Mouse (Mus musculus) kidney, adult 2 months (tissue): ENCODE results near the gene Dpyd. TPM values are rescaled to one million over a fixed set of nuclear protein-coding genes. Genes with fewer than 3 reads are reported as not detected.
A peak's percentile ranks its signal among the peaks of the same experiment; 100 is the strongest.

ENCODE experiments used
- DNase-seq: peaks from one replicate; pipeline ENCODE4 v3.0.0; 2021
- H3K27ac ChIP-seq: fragments of 200-500 bp; 2 replicates; pipeline ENCODE4 v1.5.1; 2012; ENCODE audit warnings: low read depth, low read length, control low read depth, inconsistent platforms; ENCODE audit not compliant: insufficient read depth
- H3K27me3 ChIP-seq: fragments of 200-500 bp; replicated peaks from 2 replicates; pipeline ENCODE4 v1.6.1; 2012; ENCODE audit warnings: mild to moderate bottlenecking, moderate library complexity, low read length, inconsistent platforms; ENCODE audit not compliant: control insufficient read depth, insufficient read depth
- H3K36me3 ChIP-seq: fragments of 200-500 bp; 2 replicates; pipeline ENCODE4 v1.6.1; 2012; ENCODE audit warnings: mild to moderate bottlenecking, moderate library complexity, low read length, inconsistent platforms; ENCODE audit not compliant: control insufficient read depth, insufficient read depth
- H3K4me1 ChIP-seq: fragments of 200-500 bp; 2 replicates; pipeline ENCODE4 v1.6.1; 2011; ENCODE audit warnings: low read length; ENCODE audit not compliant: control insufficient read depth, insufficient read depth
- H3K4me3 ChIP-seq: fragments of 200-500 bp; 2 replicates; pipeline ENCODE4 v1.5.1; 2011; ENCODE audit warnings: mild to moderate bottlenecking, low read depth, low read length, control low read depth; ENCODE audit not compliant: insufficient read depth
- CTCF ChIP-seq: fragments of 200-500 bp; conservative IDR thresholded peaks from 2 replicates; pipeline ENCODE4 v1.5.1; 2011; ENCODE audit warnings: low read depth, mild to moderate bottlenecking, control low read depth, low read length, moderate library complexity, mixed read lengths; ENCODE audit not compliant: insufficient read depth, insufficient read length
- POLR2A ChIP-seq: fragments of 200-500 bp; IDR thresholded peaks from one replicate; pipeline ENCODE4 v1.6.1; 2011; ENCODE audit warnings: low read depth, low read length, control low read depth
- WGBS: fragments of 180-500 bp; shearing (Covaris S2); methylation state at CpG from one replicate; pipeline ENCODE4 v1.1.7; 2018; 5-methylcytosine and 5-hydroxymethylcytosine counted together
- polyA plus RNA-seq: library from polyadenylated mRNA; depleted of rRNA; stranded (reverse); fragments of >200 nt; gene quantifications from 2 replicates; pipeline ENCODE4 v1.2.3, GENCODE M21; 2012

Dpyd gene
- polyA plus RNA-seq, 1 experiment, result 18.6 TPM

- Histone ChIP-seq H3K27me3 (no peaks in the 10 kb centered on the region), H3K36me3 (no peaks in the 10 kb centered on the region), H3K27ac (no peak overlapping the region), H3K4me3 (no peak overlapping the region), H3K4me1 (no peaks in the 10 kb centered on the region)
- WGBS, result 84% methylated on average over 3 of the region's 3 CpGs
- no peak for DNase-seq
- no peak for TF ChIP-seq CTCF
- TF ChIP-seq POLR2A, result no peak
Observed at GRCm38 (mm10) chr3:119243181-119243580, 681.3 kb downstream of the Dpyd start.

- no peak overlapping the region for H3K4me3 ChIP-seq
- no peaks in the 10 kb centered on the region for H3K27me3 ChIP-seq
- H3K4me1 ChIP-seq, result no peaks in the 10 kb centered on the region
- peak; percentile 33 for TF ChIP-seq CTCF
- no peak for TF ChIP-seq POLR2A
- WGBS, result 50% methylated on average over 5 of the region's 5 CpGs
- no peak overlapping the region for H3K27ac ChIP-seq
- DNase-seq, result peak; percentile 5
- no peaks in the 10 kb centered on the region for H3K36me3 ChIP-seq
Observed at GRCm38 (mm10) chr3:119256516-119256915, 694.6 kb downstream of the Dpyd start.

GRCm38 (mm10) chr3:119275241-119275640 is 713.3 kb downstream of the Dpyd start:
- H3K27ac ChIP-seq, result no peak overlapping the region
- WGBS, result 64% methylated on average over 2 of the region's 2 CpGs
- no peak for TF ChIP-seq CTCF
- no peak for TF ChIP-seq POLR2A
- H3K4me1 ChIP-seq, result no peaks in the 10 kb centered on the region
- H3K36me3 ChIP-seq, result no peaks in the 10 kb centered on the region
- no peak overlapping the region for H3K4me3 ChIP-seq
- no peaks in the 10 kb centered on the region for H3K27me3 ChIP-seq
- DNase-seq, result no peak

GRCm38 (mm10) chr3:119280671-119281070 is 718.7 kb downstream of the Dpyd start:
- TF ChIP-seq CTCF, result no peak
- TF ChIP-seq POLR2A, result no peak
- Histone ChIP-seq H3K36me3 (no peaks in the 10 kb centered on the region), H3K4me1 (no peaks in the 10 kb centered on the region), H3K4me3 (no peak overlapping the region), H3K27me3 (no peaks in the 10 kb centered on the region), H3K27ac (no peak overlapping the region)
- no peak for DNase-seq
- 88% methylated on average over 2 of the region's 2 CpGs for WGBS

GRCm38 (mm10) chr3:119314693-119315092 is 752.8 kb downstream of the Dpyd start:
- no peaks in the 10 kb centered on the region for H3K27me3 ChIP-seq
- H3K36me3 ChIP-seq, result no peaks in the 10 kb centered on the region
- TF ChIP-seq CTCF (no peak), POLR2A (no peak)
- WGBS, result 78% methylated on average over 3 of the region's 3 CpGs
- DNase-seq, result no peak
- H3K27ac ChIP-seq, result no peak overlapping the region
- no peaks in the 10 kb centered on the region for H3K4me1 ChIP-seq
- H3K4me3 ChIP-seq, result no peak overlapping the region

- no peak for DNase-seq
- Histone ChIP-seq H3K27me3 (no peaks in the 10 kb centered on the region), H3K4me1 (no peaks in the 10 kb centered on the region), H3K4me3 (no peak overlapping the region), H3K36me3 (no peaks in the 10 kb centered on the region), H3K27ac (no peak overlapping the region)
- 81% methylated on average over 7 of the region's 7 CpGs for WGBS
- TF ChIP-seq POLR2A (no peak), CTCF (no peak)
Observed at GRCm38 (mm10) chr3:119329063-119329462, 767.1 kb downstream of the Dpyd start.

GRCm38 (mm10) chr3:119333335-119334305 is 771.7 kb downstream of the Dpyd start:
- Histone ChIP-seq H3K36me3 (no peaks in the 10 kb centered on the region), H3K4me1 (no peaks in the 10 kb centered on the region), H3K27me3 (no peaks in the 10 kb centered on the region), H3K27ac (no peak overlapping the region), H3K4me3 (no peak overlapping the region)
- DNase-seq, result no peak
- 55% methylated on average over 7 of the region's 7 CpGs for WGBS
- no peak for TF ChIP-seq CTCF
- no peak for TF ChIP-seq POLR2A
